Mouse (Mus musculus) erythroblast, embryonic 14.5 days (primary cell): ENCODE measurements around the gene Erc2. TPM values are rescaled to one million over a fixed set of nuclear protein-coding genes. Genes with fewer than 3 reads are reported as not detected.

Source experiments
- H3K27me3 ChIP-seq: 2 replicates; pipeline ENCODE4 v1.6.1; 2012; ENCODE audit warnings: inconsistent platforms; ENCODE audit not compliant: control insufficient read depth
- H3K36me3 ChIP-seq: 2 replicates; pipeline ENCODE4 v1.6.1; 2012; ENCODE audit warnings: mild to moderate bottlenecking, inconsistent platforms; ENCODE audit not compliant: control insufficient read depth
- H3K4me1 ChIP-seq: 2 replicates; pipeline ENCODE4 v1.6.1; 2012; ENCODE audit warnings: inconsistent platforms; ENCODE audit not compliant: control insufficient read depth
- H3K4me3 ChIP-seq: replicated peaks from 2 replicates; pipeline ENCODE3; 2012; ENCODE audit warnings: moderate library complexity, mild to moderate bottlenecking, inconsistent platforms
- H3K9me3 ChIP-seq: 2 replicates; pipeline ENCODE4 v1.6.1; 2012; ENCODE audit warnings: low read length, inconsistent platforms, mixed read lengths; ENCODE audit not compliant: control insufficient read depth
- GATA1 ChIP-seq: IDR thresholded peaks from 2 replicates; pipeline ENCODE4 v1.6.1; 2012; ENCODE audit warnings: low read length, inconsistent platforms, mixed read lengths
- TAL1 ChIP-seq: IDR thresholded peaks from 3 replicates; pipeline ENCODE4 v1.6.1; 2012; ENCODE audit warnings: low read length, inconsistent platforms, mixed read lengths
- polyA plus RNA-seq: library from polyadenylated mRNA; stranded (reverse); fragments of >175 nt; gene quantifications from 2 replicates; pipeline ENCODE4 v1.2.3, GENCODE M21; 2012

The Erc2 gene
- polyA plus RNA-seq, 1 experiment, result not detected

- no peak for TF ChIP-seq TAL1
- no peak for TF ChIP-seq GATA1
- H3K27me3 ChIP-seq, result no peaks in the 10 kb centered on the region
- no peaks in the 10 kb centered on the region for H3K9me3 ChIP-seq
- no peak overlapping the region for H3K4me3 ChIP-seq
- H3K36me3 ChIP-seq, result no peaks in the 10 kb centered on the region
- no peaks in the 10 kb centered on the region for H3K4me1 ChIP-seq
These were observed 759.7 kb downstream of the Erc2 start for GRCm38 (mm10) chr14:28381801-28382550.

GRCm38 (mm10) chr14:28386815-28387607 lies 764.8 kb downstream of the Erc2 start:
- no peak overlapping the region for H3K4me3 ChIP-seq
- no peaks in the 10 kb centered on the region for H3K9me3 ChIP-seq
- H3K27me3 ChIP-seq, result no peaks in the 10 kb centered on the region
- no peaks in the 10 kb centered on the region for H3K4me1 ChIP-seq
- TF ChIP-seq TAL1, result no peak
- no peak for TF ChIP-seq GATA1
- H3K36me3 ChIP-seq, result no peaks in the 10 kb centered on the region

GRCm38 (mm10) chr14:28398915-28399314 lies 776.7 kb downstream of the Erc2 start:
- TF ChIP-seq TAL1 (no peak), GATA1 (no peak)
- no peaks in the 10 kb centered on the region for H3K9me3 ChIP-seq
- no peaks in the 10 kb centered on the region for H3K36me3 ChIP-seq
- no peaks in the 10 kb centered on the region for H3K27me3 ChIP-seq
- H3K4me3 ChIP-seq, result no peak overlapping the region
- H3K4me1 ChIP-seq, result no peaks in the 10 kb centered on the region

GRCm38 (mm10) chr14:28399897-28400296 lies 777.7 kb downstream of the Erc2 start:
- no peak for TF ChIP-seq TAL1
- no peak for TF ChIP-seq GATA1
- Histone ChIP-seq H3K36me3 (no peaks in the 10 kb centered on the region), H3K9me3 (no peaks in the 10 kb centered on the region), H3K27me3 (no peaks in the 10 kb centered on the region), H3K4me1 (no peaks in the 10 kb centered on the region), H3K4me3 (no peak overlapping the region)

- Histone ChIP-seq H3K9me3 (no peaks in the 10 kb centered on the region), H3K36me3 (no peaks in the 10 kb centered on the region), H3K27me3 (no peaks in the 10 kb centered on the region), H3K4me1 (no peaks in the 10 kb centered on the region), H3K4me3 (no peak overlapping the region)
- TF ChIP-seq GATA1 (no peak), TAL1 (no peak)
These were observed 783.1 kb downstream of the Erc2 start for GRCm38 (mm10) chr14:28405277-28405840.

GRCm38 (mm10) chr14:28409390-28409789 lies 787.2 kb downstream of the Erc2 start:
- no peaks in the 10 kb centered on the region for H3K9me3 ChIP-seq
- H3K4me1 ChIP-seq, result no peaks in the 10 kb centered on the region
- TF ChIP-seq GATA1 (no peak), TAL1 (no peak)
- H3K36me3 ChIP-seq, result no peaks in the 10 kb centered on the region
- H3K4me3 ChIP-seq, result no peak overlapping the region
- no peaks in the 10 kb centered on the region for H3K27me3 ChIP-seq

- Histone ChIP-seq H3K4me1 (no peaks in the 10 kb centered on the region), H3K36me3 (no peaks in the 10 kb centered on the region), H3K27me3 (no peaks in the 10 kb centered on the region), H3K4me3 (no peak overlapping the region), H3K9me3 (no peaks in the 10 kb centered on the region)
- no peak for TF ChIP-seq TAL1
- TF ChIP-seq GATA1, result no peak
These were observed 787.6 kb downstream of the Erc2 start for GRCm38 (mm10) chr14:28409796-28410347.

- Histone ChIP-seq H3K36me3 (no peaks in the 10 kb centered on the region), H3K4me3 (no peak overlapping the region), H3K27me3 (no peaks in the 10 kb centered on the region), H3K4me1 (no peaks in the 10 kb centered on the region), H3K9me3 (no peaks in the 10 kb centered on the region)
- TF ChIP-seq GATA1, result no peak
- no peak for TF ChIP-seq TAL1
These were observed 788.6 kb downstream of the Erc2 start for GRCm38 (mm10) chr14:28410789-28411225.

GRCm38 (mm10) chr14:28412252-28412995 lies 790.2 kb downstream of the Erc2 start:
- H3K4me1 ChIP-seq, result no peaks in the 10 kb centered on the region
- TF ChIP-seq GATA1 (no peak), TAL1 (no peak)
- H3K4me3 ChIP-seq, result no peak overlapping the region
- H3K27me3 ChIP-seq, result no peaks in the 10 kb centered on the region
- H3K36me3 ChIP-seq, result no peaks in the 10 kb centered on the region
- no peaks in the 10 kb centered on the region for H3K9me3 ChIP-seq
